Mouse (Mus musculus) testis, adult 2 months (tissue): Measurements from ENCODE around the gene Gm8994.

ENCODE experiments used
- CTCF ChIP-seq: fragments of 200-500 bp; IDR thresholded peaks from 2 replicates; pipeline ENCODE4 v1.5.1; 2012; ENCODE audit warnings: low read depth, mild to moderate bottlenecking, inconsistent platforms, low read length, moderate library complexity; ENCODE audit not compliant: control insufficient read depth, insufficient read depth, insufficient replicate concordance
- POLR2A ChIP-seq: fragments of 200-500 bp; IDR thresholded peaks from 2 replicates; pipeline ENCODE4 v1.6.1; 2012; ENCODE audit warnings: low read depth, mild to moderate bottlenecking, inconsistent platforms, low read length, moderate library complexity; ENCODE audit not compliant: control insufficient read depth

DNA sequence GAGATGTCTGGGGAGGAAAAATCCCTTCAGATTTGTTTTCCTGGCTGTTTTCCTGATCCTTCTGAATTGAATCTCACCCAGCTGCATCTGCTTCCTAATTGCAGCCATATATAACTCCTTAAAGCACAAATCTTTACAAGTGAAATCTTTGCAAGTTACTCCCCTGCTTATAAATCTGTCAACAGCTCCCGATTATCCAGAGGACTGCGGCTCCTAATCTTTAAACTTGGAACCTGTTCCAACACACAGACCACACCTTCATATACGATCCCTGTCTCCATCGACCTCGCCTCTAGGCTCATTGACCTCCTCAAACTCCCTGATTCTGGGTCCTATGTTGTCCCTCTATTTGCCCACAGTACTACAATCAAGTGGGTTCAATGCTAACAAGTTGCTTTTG, 13.3 kb downstream of the Gm8994 start:
- TF ChIP-seq POLR2A = no peak
- TF ChIP-seq CTCF = no peak
